Mouse (Mus musculus) ovary, postnatal 36 days (tissue): ENCODE results near the gene Stk11.

Experiments
- DNase-seq: peaks from one replicate; pipeline ENCODE4 v3.0.0; 2022; ENCODE audit warnings: low spot score, mixed read lengths

Gene Stk11

GRCm38 (mm10) chr10:80131316-80131951 lies 15.8 kb downstream of the Stk11 start:
- DNase-seq, result no peak

DNA sequence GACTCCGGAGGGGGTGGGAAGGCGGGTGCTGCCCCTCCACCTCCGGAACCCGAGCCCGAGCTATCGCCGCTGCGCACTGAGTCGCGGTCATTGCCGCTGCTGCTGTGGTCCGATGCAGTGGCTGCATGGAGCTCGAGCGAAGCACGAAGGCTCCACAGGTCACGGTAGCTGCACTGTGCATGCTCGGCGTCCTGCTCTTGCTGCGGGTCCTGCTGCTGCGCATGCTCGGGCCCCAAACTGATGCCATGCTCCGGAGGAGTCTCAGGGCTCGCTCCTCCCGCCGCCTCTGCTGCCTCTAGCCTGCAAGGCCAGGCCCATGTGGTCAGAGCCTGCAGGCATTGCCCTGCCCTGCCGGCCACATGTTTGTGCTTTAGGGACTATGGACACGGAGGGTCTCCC lies 16.3 kb downstream of the Stk11 start:
- DNase-seq, result no peak

DNA sequence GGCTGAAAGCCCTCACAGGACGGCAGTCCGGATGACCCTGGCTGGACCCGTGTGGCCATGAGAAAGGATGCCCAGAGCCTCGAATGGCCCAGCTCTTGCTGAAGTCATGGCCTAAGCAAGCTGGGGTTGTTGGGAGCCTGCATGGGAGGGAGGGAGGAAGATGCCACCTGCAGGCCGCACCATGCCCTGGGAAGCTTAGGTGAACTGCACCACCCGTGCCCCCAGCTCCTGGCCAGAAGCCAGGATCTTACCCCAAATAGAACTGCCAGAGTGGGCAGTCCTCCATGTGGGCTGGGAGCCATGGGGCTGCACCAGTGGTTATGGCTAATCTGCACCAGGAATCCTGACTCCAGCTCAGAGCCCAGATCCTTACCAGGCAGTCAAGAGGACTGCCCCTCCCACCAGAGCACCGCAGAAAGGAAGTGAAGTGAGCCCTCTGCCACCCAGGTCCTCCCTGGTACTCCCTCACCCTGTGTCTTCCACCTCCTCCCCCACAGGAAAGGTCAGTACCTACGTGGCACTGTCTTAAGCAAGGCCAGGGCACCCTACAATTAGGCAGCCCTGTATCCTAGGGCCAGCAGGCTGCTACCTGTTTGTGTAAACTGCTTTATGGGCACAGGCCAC lies 17.7 kb downstream of the Stk11 start:
- no peak for DNase-seq

DNA sequence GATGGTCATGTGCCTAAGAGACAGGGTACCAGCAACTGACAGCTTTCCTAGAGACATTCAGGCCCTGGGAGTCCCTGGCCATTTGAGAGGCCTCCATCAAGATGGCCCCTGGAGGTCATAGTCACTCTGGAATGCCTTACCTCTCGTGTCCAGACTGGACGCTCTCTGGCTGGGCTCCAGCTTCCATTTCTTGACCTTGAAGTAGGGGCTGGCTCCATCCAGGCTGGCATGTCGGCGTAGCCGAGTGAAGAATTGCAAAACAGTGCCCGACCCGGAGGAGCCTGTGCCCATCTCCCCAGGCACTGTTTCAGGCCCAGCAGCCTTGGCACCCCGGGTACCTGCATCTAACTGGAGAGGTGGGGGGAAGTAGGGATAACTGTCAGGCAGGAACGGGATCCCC lies 18.8 kb downstream of the Stk11 start:
- DNase-seq, result no peak

- no peak for DNase-seq
Measured at GRCm38 (mm10) chr10:80135161-80135560, 19.6 kb downstream of the Stk11 start.

GRCm38 (mm10) chr10:80135641-80136040 lies 20.0 kb downstream of the Stk11 start:
- DNase-seq, result no peak

DNA sequence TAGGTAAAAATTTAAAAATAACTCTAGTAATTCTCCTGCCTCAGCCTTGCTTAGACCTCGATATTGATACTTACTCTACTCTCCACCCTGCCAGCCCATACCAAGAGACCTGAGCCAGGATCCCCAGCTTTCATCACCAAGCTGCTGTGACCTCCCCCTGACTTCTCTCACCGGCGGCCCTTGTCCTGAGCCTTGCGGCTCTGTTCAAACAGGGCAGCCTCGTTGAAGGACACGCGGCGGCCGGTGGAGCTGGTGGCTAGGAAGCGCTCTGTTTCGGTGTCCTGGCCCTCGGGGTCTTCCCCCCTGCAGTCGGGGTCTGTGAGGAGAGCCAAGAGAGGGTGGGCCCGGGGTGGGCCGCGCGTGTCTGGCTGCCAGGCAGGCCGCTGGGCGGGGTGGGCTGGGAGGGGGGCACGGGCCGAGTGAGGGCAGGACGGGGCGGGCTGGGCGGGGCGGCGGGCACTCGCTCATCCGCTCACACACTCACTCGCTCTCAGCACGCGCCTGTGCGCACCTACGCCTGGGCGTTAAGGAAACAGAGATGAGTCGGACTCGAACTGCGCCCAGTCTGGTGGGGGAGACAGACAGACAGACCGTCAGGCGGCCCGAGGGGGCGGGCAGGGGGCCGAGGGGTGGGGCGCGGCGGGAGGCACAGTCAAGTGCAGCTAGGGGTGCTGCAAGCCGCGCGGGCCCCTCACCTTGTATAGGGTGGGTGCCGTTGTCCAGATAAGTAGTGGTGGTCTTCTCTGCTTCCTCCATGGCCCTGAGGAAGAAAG lies 20.8 kb downstream of the Stk11 start:
- no peak for DNase-seq

DNA sequence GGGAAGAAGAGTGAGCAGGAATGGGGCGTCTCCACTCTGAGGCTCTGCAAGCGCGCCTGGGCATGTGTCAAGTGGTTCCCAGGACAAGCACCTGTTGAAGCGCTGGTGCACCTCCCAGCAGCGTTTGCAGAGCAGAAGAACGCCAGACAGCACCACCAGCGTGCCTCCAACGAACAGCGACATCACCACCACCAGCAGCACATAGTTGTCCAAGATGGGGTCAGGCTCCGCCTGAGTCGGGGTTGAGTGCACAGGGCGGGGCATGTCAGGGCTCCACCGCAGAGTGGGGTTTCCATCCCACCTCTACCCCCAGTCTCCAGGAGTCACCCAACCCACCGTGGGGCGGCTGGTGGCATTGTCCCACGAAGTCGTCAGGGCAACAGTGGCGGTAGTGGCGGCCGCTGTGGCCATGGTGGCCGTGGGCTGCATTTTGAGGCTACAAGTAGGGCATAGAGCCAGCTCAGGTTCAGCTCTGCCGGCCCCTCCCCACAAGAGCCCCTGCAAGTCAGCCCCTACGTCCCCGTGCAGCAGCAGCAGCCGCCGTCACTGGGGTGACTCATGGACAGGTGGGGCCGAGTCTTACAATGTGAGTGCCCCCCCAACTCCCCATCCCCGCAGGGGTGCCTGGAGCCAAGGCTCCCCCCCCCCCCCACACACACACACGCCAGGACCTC lies 21.5 kb downstream of the Stk11 start:
- DNase-seq, result no peak

DNA sequence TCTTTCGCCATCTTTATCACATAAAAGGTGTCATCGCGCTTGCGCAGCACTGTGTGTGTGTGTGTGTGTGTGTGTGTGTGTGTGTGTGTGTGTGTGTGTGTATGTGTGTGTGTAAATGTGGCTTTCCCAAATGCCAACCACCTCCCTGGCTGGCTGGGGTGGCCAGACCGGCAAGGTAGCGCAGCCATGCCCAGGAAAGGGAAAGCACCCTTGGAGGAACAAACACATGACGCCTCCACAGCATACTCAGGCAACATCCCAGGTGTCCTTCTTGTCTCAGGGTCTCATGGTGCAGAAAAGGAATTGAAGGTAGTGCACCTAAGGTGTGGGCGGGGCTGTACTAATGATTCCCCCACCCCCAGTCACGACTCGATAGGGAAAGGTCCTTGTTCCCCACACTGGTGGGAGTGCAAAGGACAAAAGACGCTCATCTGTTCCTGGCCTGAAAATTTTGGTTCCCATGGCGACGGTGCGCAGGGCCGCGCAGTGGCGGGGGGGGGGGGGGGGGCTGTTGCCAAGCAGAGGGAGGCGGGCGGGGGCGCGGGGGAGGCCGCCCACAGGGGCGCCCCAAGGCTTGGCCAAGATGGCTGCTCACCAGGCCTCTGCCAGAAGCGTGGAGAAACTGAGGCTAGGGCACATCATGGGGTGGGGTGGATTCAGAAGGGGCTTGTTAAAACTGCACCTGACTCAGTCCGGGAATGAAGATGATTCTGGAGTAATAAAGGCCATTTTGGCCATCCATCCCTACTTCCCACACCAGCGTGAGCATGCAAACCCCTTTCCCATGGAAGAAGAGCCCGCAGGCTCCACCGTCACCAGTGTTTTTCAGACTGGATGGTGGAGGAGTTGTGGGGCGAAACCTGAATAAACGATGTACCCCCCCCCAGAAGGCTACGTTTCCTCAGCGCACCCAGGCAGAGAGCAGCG lies 22.3 kb downstream of the Stk11 start:
- DNase-seq, result no peak

- DNase-seq, result peak; percentile 75
Measured at GRCm38 (mm10) chr10:80138553-80139438, 23.2 kb downstream of the Stk11 start, which contains the start of gene Atp5d. Gene Atp5d (plus strand): TSS chr10:80138632.

DNA sequence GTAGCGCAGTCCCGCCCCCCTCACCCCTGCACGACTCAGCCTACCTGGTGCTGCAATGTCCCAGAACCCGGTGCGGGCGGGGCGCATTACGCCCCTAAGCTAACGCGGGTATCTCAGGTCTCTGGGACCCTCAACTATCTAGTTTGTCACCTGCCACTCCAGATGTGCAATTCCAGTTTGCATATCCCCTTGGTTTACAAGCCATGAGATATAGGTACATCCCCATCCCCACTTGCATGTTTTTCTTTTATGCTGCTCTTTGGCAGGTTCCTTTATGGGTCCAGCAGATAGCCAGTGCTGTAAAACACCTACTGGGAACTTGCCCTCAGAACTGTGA lies 23.8 kb downstream of the Stk11 start:
- DNase-seq, result no peak

DNA sequence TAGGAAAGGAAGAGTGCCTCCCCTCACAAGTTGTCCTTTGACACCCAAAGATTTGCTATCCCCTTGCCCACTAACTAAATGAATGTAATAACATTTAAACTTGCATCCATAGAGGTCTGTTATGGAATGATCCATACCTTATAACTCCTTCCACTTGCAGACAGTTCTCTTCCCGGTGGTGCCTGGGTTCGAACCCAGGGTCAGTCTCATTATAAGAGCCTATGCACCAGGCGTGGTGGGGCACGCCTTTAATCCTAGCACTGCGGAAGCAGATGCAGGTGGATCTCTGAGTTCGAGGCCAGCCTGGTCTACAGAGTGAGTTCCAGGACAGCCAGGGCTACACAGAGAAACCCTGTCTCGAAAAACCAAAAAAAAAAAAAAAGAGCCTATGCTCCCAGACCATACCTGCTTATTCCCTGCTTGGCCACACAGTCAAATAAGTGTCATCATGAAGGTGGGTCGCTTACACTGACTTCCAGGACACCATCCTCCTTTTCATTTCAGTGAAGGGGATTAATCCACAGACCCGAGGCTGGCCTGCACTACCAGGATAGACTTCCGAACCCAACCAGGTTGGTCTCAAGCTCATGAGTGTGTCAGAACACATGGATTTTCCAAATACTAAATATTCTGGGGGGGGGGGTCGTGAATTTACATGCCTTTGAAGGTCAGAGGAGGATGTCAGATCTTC lies 24.5 kb downstream of the Stk11 start:
- DNase-seq, result no peak

DNA sequence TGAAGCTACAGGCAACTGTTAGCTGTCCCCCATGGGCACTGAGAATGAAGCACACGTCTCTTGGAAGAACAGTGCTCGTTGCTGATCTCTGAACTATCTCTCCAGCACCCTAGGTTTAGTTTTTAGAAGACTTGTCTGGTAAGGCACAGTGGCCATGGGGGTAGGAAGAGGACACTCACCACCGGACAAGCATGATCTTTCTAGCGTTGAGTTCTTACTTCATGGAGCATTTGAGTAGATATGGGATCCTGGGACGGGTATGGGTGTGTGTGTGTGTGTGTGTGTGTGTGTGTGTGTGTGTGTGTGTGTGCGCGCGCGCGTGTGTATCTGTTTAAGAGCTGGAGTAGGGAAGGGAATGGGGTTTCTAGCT lies 25.0 kb downstream of the Stk11 start, which contains the start of gene Cbarp:
Cbarp (minus strand) TSS at position 170 of the 370 bp plus-strand sequence.
- no peak for DNase-seq

DNA sequence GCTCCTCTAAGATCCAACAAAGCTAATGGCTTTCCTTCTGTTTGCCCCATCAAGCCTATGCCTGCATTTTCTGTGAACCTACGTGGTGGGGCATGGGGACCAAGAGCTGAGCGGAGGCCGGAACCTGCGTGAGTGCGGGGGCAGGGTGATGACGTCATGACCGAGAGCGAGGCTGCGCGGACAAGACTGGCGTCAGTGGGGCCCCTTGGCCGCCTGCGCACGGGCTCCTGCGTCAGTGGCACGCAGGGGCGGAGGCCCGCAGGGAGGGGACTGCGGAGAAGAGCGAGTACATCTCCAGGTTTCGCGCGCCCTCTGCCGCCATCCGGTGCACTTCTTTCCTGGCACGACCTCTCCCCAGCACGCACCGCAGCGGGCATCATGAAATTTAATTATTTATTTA lies 25.6 kb downstream of the Stk11 start:
- peak; percentile 96 for DNase-seq

DNA sequence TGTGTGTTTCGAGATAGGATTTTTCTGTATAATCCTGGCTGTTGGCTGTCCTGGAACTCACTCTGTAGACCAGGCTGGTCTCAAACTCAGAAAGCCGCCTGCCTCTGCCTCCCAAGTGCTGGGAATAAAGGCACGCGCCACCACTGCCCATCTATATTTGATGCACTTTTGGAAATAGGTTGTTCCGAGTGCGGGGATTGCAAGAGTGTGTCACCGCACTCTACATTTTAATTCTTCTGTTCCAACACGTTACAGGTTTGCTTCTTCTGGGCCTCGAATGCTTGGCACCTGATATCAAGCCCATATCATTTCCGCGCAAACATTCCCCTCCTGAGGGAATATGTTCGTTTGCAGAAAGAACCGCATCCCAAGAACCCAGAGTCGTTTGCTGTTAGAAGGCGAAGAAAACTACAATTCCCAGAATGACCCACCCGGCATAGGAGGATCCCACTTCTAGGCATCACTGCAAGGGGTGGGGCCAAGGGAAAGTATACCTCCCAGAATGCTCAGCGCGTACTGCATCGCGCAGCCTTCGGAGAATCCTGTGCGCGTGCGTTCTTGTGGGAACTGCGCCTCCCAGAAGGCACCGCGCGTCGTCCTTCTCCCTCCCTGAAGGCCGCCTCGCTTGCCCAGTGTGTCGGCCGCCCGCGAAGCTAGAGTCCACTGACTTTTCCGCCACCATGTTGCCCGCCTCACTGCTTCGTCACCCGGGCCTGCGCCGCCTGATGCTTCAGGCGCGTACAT lies 26.4 kb downstream of the Stk11 start:
- peak; percentile 89 for DNase-seq

DNA sequence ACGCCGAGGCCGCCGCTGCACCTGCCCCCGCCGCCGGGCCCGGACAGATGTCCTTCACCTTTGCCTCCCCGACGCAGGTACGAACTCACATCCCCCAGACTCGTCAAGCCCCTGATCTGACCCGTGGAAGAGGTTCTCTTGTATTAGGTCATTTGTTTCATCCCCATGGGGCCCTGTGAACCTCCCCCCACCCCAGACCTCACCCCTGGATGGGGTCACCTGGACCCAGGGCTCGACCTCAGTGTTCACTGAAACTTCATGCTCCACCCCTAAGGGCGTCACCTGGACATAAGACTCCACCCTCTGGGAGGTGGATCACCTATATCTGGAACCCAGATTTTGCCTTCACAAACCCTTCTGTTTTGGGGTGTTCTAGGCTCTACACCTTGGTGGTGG lies 26.9 kb downstream of the Stk11 start:
- no peak for DNase-seq

GRCm38 (mm10) chr10:80143664-80144063 lies 28.1 kb downstream of the Stk11 start:
- no peak for DNase-seq

- no peak for DNase-seq
Measured at GRCm38 (mm10) chr10:80144159-80144558, 28.6 kb downstream of the Stk11 start.
